Mouse (Mus musculus): ENCODE data around the gene Hmga1. TPM values are rescaled to one million over a fixed set of nuclear protein-coding genes. Genes with fewer than 3 reads are reported as not detected.

Gene Hmga1
- total and polyA plus RNA-seq, 3 experiments, result 131 to 1,702 (median 270) TPM

DNA sequence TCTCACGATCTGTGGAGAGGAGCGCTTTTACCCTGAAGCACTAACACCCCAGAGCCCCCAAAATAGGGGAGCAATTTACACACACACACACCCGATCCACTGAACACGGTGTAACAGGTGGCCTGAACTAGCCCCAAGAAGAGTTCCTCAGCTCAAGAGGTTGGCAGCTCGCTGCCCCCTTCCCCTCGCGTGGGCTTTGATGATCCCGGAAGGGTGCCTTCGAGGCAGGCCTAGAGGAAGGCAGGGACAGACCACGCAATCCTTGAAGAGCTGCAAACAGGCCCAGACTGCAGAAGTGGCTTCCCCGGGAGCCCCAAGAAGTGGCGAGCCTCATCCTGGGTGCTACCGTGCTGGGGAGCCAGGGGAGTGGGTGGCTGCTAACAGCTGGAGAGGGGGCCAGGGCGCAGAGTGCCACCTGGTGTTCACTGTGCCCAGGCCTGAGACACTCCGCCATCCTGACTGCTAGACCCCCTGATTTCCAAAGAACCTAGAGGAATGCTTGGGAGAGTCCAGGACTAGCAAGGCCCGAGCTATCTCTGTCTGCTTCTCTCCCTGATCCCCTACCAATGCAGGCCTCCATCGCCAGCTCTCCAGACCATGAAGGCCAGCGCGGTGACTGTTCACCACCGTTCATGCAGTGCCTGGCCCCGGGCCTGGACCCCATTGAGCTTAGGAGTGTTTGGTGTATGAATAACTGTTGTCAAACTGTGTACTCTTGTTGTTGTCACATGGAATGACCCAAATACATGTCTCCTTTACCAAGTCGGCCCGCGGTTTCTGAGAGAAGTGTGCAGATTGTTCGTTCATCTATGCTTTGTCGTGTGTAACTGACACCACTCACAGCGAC is 42.2 kb upstream of the Hmga1 start:
- TF ChIP-seq POLR2AphosphoS5 (IDR thresholded peaks at IDR 0.05; ENCODE audit: insufficient replicate concordance, low read depth, low read length) (no peak), CTCF (IDR thresholded peaks at IDR 0.05; ENCODE audit: low read depth, low read length) (no peak), GATA2 (IDR thresholded peaks at IDR 0.05; ENCODE audit: borderline replicate concordance, low read depth, low read length) (no peak), GATA1 (IDR thresholded peaks at IDR 0.05; ENCODE audit: borderline replicate concordance, low read length) (no peak), TAL1 (conservative IDR thresholded peaks at IDR 0.05; ENCODE audit: low read depth, low read length) (no peak)
- Histone ChIP-seq H3K4me3 (ENCODE audit: low read depth, low read length) (no peak overlapping the region; the same call in 1 of the 2 replicates), H3K4me1 (ENCODE audit: insufficient read depth, low read depth, low read length) (no peaks in the 10 kb centered on the region), H3K27me3 (ENCODE audit: insufficient read depth, low read length) (no peaks in the 10 kb centered on the region), H3K9me3 (replicated peaks) (peaks cover 39% of the 10 kb centered on the region), H3K36me3 (replicated peaks) (no peaks in the 10 kb centered on the region)
- DNase-seq (ENCODE audit: low spot score) (no peak), ATAC-seq (ENCODE audit: extremely low read depth, insufficient number of reproducible peaks, low FRiP score, poor library complexity, severe bottlenecking) (no peak)

GRCm38 (mm10) chr17:27518296-27518695 is 38.0 kb upstream of the Hmga1 start:
- Histone ChIP-seq H3K36me3 (replicated peaks) (no peaks in the 10 kb centered on the region), H3K9me3 (replicated peaks) (peaks cover 14% of the 10 kb centered on the region), H3K4me3 (ENCODE audit: low read depth, low read length) (no peak overlapping the region), H3K4me1 (ENCODE audit: insufficient read depth, low read depth, low read length) (no peaks in the 10 kb centered on the region), H3K27me3 (ENCODE audit: insufficient read depth, low read length) (no peaks in the 10 kb centered on the region; the same call in 1 of the 2 replicates)
- DNase-seq (ENCODE audit: low spot score), result no peak
- ATAC-seq (ENCODE audit: extremely low read depth, insufficient number of reproducible peaks, low FRiP score, poor library complexity, severe bottlenecking), result no peak
- no peak for TF ChIP-seq POLR2AphosphoS5 (IDR thresholded peaks at IDR 0.05; ENCODE audit: insufficient replicate concordance, low read depth, low read length)
- TF ChIP-seq CTCF (IDR thresholded peaks at IDR 0.05; ENCODE audit: low read depth, low read length), result no peak
- no peak for TF ChIP-seq GATA1 (IDR thresholded peaks at IDR 0.05; ENCODE audit: borderline replicate concordance, low read length)
- no peak for TF ChIP-seq GATA2 (IDR thresholded peaks at IDR 0.05; ENCODE audit: borderline replicate concordance, low read depth, low read length)
- TF ChIP-seq TAL1 (conservative IDR thresholded peaks at IDR 0.05; ENCODE audit: low read depth, low read length), result no peak

- H3K36me3 ChIP-seq (replicated peaks), result no peaks in the 10 kb centered on the region
- no peak for TF ChIP-seq TAL1 (conservative IDR thresholded peaks at IDR 0.05; ENCODE audit: low read depth, low read length)
- TF ChIP-seq CTCF (IDR thresholded peaks at IDR 0.05; ENCODE audit: low read depth, low read length), result no peak
- DNase-seq (ENCODE audit: low spot score) (no peak), ATAC-seq (ENCODE audit: extremely low read depth, insufficient number of reproducible peaks, low FRiP score, poor library complexity, severe bottlenecking) (no peak)
- H3K27me3 ChIP-seq (ENCODE audit: insufficient read depth, low read length), result no peaks in the 10 kb centered on the region; the same call in 1 of the 2 replicates
- H3K4me3 ChIP-seq (ENCODE audit: low read depth, low read length), result no peak overlapping the region
- H3K9me3 ChIP-seq (replicated peaks), result peaks cover 7% of the 10 kb centered on the region
- no peaks in the 10 kb centered on the region for H3K4me1 ChIP-seq (ENCODE audit: insufficient read depth, low read depth, low read length)
These were observed 37.3 kb upstream of the Hmga1 start for GRCm38 (mm10) chr17:27518700-27519595.

DNA sequence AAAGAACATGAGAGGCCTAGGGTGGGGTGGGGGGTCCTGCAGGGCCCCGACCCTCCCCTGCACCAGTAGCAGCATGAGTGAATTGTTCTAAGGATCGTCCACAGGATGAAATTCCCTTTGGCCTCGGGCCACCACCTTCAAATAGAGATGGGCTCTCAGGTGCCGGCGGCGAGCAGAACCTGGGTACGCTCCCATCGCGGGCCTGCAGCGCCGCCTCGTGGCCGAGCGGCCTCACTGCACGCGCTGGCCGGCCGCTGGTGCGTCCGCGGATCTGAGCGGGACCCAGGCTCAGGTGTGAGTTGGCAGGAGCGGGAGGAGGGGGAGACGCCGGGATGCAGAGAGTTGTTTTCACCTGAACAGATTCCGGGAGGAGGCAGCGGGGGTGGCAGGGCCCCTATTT is 35.7 kb upstream of the Hmga1 start:
- no peak for TF ChIP-seq GATA2 (IDR thresholded peaks at IDR 0.05; ENCODE audit: borderline replicate concordance, low read depth, low read length)
- peak; percentile 72 for TF ChIP-seq CTCF (IDR thresholded peaks at IDR 0.05; ENCODE audit: low read depth, low read length)
- Histone ChIP-seq H3K27me3 (ENCODE audit: insufficient read depth, low read length) (peaks cover 8% of the 10 kb centered on the region; the same call in 1 of the 2 replicates), H3K9me3 (replicated peaks) (no peaks in the 10 kb centered on the region), H3K4me1 (ENCODE audit: insufficient read depth, low read depth, low read length) (no peaks in the 10 kb centered on the region), H3K4me3 (ENCODE audit: low read depth, low read length) (no peak overlapping the region), H3K36me3 (replicated peaks) (no peaks in the 10 kb centered on the region)
- ATAC-seq (ENCODE audit: extremely low read depth, insufficient number of reproducible peaks, low FRiP score, poor library complexity, severe bottlenecking) (no peak), DNase-seq (ENCODE audit: low spot score) (peak; percentile 28)

DNA sequence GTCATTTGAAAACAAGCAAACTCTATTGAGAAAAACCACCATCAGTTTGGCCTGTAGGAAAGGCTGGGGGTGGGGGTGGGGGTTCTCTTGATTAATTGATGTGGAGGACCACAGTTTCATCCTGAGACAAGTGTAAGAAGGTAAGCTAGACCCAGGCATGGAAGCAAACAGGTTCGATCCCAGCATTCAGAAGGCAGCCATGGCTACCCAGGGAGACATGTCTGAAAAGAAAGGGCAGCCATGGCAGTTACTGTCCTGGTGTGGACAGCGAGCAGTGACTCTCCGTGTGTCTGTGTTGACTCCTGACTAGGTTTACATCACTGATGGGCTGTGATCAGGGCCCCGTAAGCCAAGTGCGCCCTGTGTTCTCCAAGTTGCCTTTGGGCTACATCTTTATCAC is 35.0 kb upstream of the Hmga1 start, which contains the start of gene Grm4:
Grm4 (minus strand) TSS at position 101 of the 400 bp plus-strand sequence.
- TF ChIP-seq GATA2 (IDR thresholded peaks at IDR 0.05; ENCODE audit: borderline replicate concordance, low read depth, low read length) (no peak), TAL1 (conservative IDR thresholded peaks at IDR 0.05; ENCODE audit: low read depth, low read length) (no peak), POLR2AphosphoS5 (IDR thresholded peaks at IDR 0.05; ENCODE audit: insufficient replicate concordance, low read depth, low read length) (no peak), CTCF (IDR thresholded peaks at IDR 0.05; ENCODE audit: low read depth, low read length) (no peak), GATA1 (IDR thresholded peaks at IDR 0.05; ENCODE audit: borderline replicate concordance, low read length) (no peak)
- peaks cover 8% of the 10 kb centered on the region; the same call in 1 of the 2 replicates for H3K27me3 ChIP-seq (ENCODE audit: insufficient read depth, low read length)
- ATAC-seq (ENCODE audit: extremely low read depth, insufficient number of reproducible peaks, low FRiP score, poor library complexity, severe bottlenecking), result no peak

DNA sequence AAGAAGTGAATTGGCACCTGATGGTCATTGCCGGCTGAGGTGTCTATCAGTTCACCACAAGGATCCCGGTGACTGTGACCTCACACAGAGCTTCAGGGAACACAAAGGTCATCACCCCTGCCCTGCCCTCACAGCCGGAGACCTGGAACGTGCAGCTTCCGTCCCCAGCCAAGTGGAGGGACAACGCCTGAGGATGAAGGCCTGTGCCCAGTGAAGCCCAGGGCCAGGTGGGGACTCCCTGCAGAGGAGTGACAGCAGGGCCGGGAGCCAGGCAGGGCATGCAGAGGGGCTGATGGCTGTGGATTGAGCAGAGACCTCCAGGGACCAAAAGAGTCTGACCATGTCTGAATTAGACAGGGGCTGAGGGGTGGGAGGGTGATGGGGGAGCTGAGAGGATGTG is 33.2 kb upstream of the Hmga1 start:
- peaks cover 8% of the 10 kb centered on the region; the same call in 1 of the 2 replicates for H3K27me3 ChIP-seq (ENCODE audit: insufficient read depth, low read length)

More for the DNA sequence above, 35.0 kb upstream of the Hmga1 start, which contains the start of gene Grm4:
- Histone ChIP-seq H3K4me3 (ENCODE audit: low read depth, low read length) (no peak within 1 kb of the TSS), H3K36me3 (replicated peaks) (no peaks in the 10 kb centered on the region), H3K4me1 (ENCODE audit: insufficient read depth, low read depth, low read length) (no peaks in the 10 kb centered on the region), H3K9me3 (replicated peaks) (no peaks in the 10 kb centered on the region)
- DNase-seq (ENCODE audit: low spot score), result no peak

More for the DNA sequence above, 33.2 kb upstream of the Hmga1 start:
- ATAC-seq (ENCODE audit: extremely low read depth, insufficient number of reproducible peaks, low FRiP score, poor library complexity, severe bottlenecking) (no peak), DNase-seq (ENCODE audit: low spot score) (no peak)
- no peak overlapping the region for H3K4me3 ChIP-seq (ENCODE audit: low read depth, low read length)
- H3K9me3 ChIP-seq (replicated peaks), result no peaks in the 10 kb centered on the region
- H3K4me1 ChIP-seq (ENCODE audit: insufficient read depth, low read depth, low read length), result peaks cover 3% of the 10 kb centered on the region; the same call in 1 of the 2 replicates
- TF ChIP-seq CTCF (IDR thresholded peaks at IDR 0.05; ENCODE audit: low read depth, low read length) (no peak), TAL1 (conservative IDR thresholded peaks at IDR 0.05; ENCODE audit: low read depth, low read length) (no peak)
- no peaks in the 10 kb centered on the region for H3K36me3 ChIP-seq (replicated peaks)
